Mouse (Mus musculus): Measurements from ENCODE around the gene Lrrfip1.

Gene Lrrfip1

GRCm38 (mm10) chr1:91169157-91169556 is 170.6 kb downstream of the Lrrfip1 start:
- DNase-seq: no peak

DNA sequence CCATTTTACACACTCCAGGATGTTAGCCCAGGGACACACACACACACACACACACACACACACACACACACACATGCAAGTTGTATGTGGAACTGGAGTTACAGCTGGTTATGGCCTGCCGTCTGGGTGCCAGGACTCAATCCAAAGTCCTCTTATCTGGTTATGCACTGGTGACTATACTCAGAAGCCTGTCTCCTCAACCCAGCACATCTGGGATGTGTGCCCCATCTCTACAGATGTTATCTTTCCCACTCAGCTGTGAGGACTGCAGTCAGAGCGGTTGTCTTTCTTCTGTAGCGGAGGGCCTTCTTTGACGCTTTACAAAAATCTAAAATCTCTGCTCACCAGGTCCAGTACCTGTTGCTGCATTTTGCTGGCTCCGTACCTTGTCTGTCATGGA is 176.3 kb downstream of the Lrrfip1 start:
- no peak for DNase-seq

GRCm38 (mm10) chr1:91176026-91176425 is 177.5 kb downstream of the Lrrfip1 start:
- DNase-seq: no peak

GRCm38 (mm10) chr1:91176871-91177270 is 178.3 kb downstream of the Lrrfip1 start:
- no peak for DNase-seq

Measured in right cerebral cortex, postnatal 25 days (tissue).